Mouse (Mus musculus) C2C12 (cell line): ENCODE measurements around the gene Rnf186. TPM values are rescaled to one million over a fixed set of nuclear protein-coding genes. Genes with fewer than 3 reads are reported as not detected.

Experiments used
- H3K27me3 ChIP-seq: one replicate; pipeline ENCODE4 v1.6.1; 2011; ENCODE audit not compliant: control insufficient read depth, insufficient read depth, insufficient read length
- H3K36me3 ChIP-seq: one replicate; pipeline ENCODE4 v1.6.1; 2011; ENCODE audit not compliant: control insufficient read depth, insufficient read depth
- H3K4me3 ChIP-seq: one replicate; pipeline ENCODE4 v1.5.1; 2011; ENCODE audit warnings: mild to moderate bottlenecking, control low read depth; ENCODE audit not compliant: poor library complexity, insufficient read depth, severe bottlenecking
- H3K79me2 ChIP-seq: one replicate; pipeline ENCODE4 v1.6.1; 2011; ENCODE audit not compliant: control insufficient read depth, insufficient read depth
- H3K79me3 ChIP-seq: one replicate; pipeline ENCODE4 v1.6.1; 2011; ENCODE audit warnings: low read depth, control low read depth
- H3ac ChIP-seq: one replicate; pipeline ENCODE3; 2011; ENCODE audit warnings: low read depth; ENCODE audit not compliant: control insufficient read depth, insufficient read length
- CEBPB ChIP-seq: IDR thresholded peaks from one replicate; pipeline ENCODE4 v1.6.1; 2011; ENCODE audit warnings: low read depth, mild to moderate bottlenecking, control low read depth, moderate library complexity
- CTCF ChIP-seq: IDR thresholded peaks from one replicate; pipeline ENCODE4 v1.5.1; 2011; ENCODE audit not compliant: control insufficient read depth, insufficient read depth, insufficient read length
- FOSL1 ChIP-seq: IDR thresholded peaks from one replicate; pipeline ENCODE4 v1.8.0; 2011; ENCODE audit warnings: mild to moderate bottlenecking, low read length; ENCODE audit not compliant: poor library complexity, insufficient read depth, severe bottlenecking
- MAX ChIP-seq: IDR thresholded peaks from one replicate; pipeline ENCODE4 v1.6.1; 2011; ENCODE audit warnings: mild to moderate bottlenecking, control low read depth
- MYOD1 ChIP-seq: IDR thresholded peaks from one replicate; pipeline ENCODE4 v1.6.1; 2011; ENCODE audit warnings: low read depth; ENCODE audit not compliant: control insufficient read depth, insufficient read length
- MYOG ChIP-seq: IDR thresholded peaks from one replicate; pipeline ENCODE4 v1.6.1; 2011; ENCODE audit not compliant: control insufficient read depth, insufficient read length; ENCODE audit errors: extremely low read depth
- USF1 ChIP-seq: IDR thresholded peaks from one replicate; pipeline ENCODE4 v1.6.1; 2011; ENCODE audit warnings: low read depth, mild to moderate bottlenecking, control low read depth, moderate library complexity
- polyA plus RNA-seq: library from polyadenylated mRNA; unstranded; fragments of >200 nt; fragmentation: generic; extraction: Trizol; gene quantifications from one replicate; pipeline ENCODE4 v1.2.1, GENCODE M21; 2012; ENCODE audit warnings: missing spikeins

Gene Rnf186
- polyA plus RNA-seq, 1 experiment, result not detected

DNA sequence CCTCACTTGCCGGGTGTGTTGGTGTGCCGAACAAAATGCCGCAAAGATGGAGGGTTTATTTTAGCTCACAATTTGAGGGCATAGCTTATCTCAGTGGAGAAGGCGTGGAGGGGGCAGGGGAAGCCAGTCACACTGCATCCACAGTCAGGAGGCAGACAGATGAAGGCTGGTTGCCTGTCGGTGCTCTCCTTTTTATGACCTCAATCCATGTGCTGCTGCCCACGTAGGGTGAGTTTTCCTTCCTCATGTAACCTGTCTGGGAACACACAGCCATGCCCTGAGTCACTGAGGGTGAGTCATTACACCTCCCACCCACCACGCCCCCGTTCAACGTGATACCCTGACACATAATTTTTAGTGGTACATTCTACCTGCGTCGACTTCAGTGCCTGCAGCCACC, 31.7 kb downstream of the Rnf186 start:
- TF ChIP-seq MYOD1 (no peak), CEBPB (no peak), USF1 (no peak)
- Histone ChIP-seq H3K27me3 (no peaks in the 10 kb centered on the region), H3K36me3 (no peaks in the 10 kb centered on the region), H3K79me3 (no peaks in the 10 kb centered on the region), H3K4me3 (no peak overlapping the region), H3K79me2 (no peaks in the 10 kb centered on the region), H3ac (no peak overlapping the region)

GRCm38 (mm10) chr4:139001026-139001425, 34.1 kb downstream of the Rnf186 start:
- H3K27me3 ChIP-seq, result peaks cover 5% of the 10 kb centered on the region
- no peaks in the 10 kb centered on the region for H3K36me3 ChIP-seq
- H3K79me2 ChIP-seq, result no peaks in the 10 kb centered on the region
- H3K79me3 ChIP-seq, result no peaks in the 10 kb centered on the region
- H3K4me3 ChIP-seq, result no peak overlapping the region
- TF ChIP-seq CTCF (no peak), USF1 (peak; percentile 48), MYOG (no peak)
- H3ac ChIP-seq, result no peak overlapping the region

GRCm38 (mm10) chr4:139001433-139001832, 34.5 kb downstream of the Rnf186 start:
- peaks cover 9% of the 10 kb centered on the region for H3K27me3 ChIP-seq
- no peak overlapping the region for H3ac ChIP-seq
- no peaks in the 10 kb centered on the region for H3K79me3 ChIP-seq
- TF ChIP-seq USF1, result no peak
- no peak for TF ChIP-seq CEBPB
- no peak for TF ChIP-seq MYOD1
- TF ChIP-seq MAX, result no peak
- TF ChIP-seq FOSL1, result no peak
- no peak for TF ChIP-seq CTCF
- no peaks in the 10 kb centered on the region for H3K36me3 ChIP-seq
- H3K79me2 ChIP-seq, result no peaks in the 10 kb centered on the region
- H3K4me3 ChIP-seq, result no peak overlapping the region

DNA sequence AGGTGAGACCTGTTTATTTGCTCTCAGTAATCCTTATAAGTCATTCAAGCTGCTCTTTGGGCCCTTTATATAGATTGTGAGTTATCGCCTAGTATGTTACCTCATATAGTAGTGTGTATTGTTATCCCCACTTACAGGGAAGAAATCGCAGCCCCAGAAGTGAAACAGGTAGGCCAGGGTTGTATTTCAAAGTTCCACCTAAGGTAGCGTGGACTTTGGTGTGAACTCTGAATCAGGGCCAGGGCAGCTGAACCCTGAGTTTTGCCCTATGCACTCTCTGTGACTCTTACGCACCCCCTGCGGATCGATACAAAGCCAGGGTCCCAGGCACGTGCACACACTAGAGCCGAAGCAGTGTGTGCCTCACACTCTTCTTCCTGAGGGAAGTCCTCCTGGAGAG, 37.2 kb downstream of the Rnf186 start:
- Histone ChIP-seq H3K36me3 (no peaks in the 10 kb centered on the region), H3K4me3 (no peak overlapping the region), H3K79me2 (no peaks in the 10 kb centered on the region), H3K27me3 (peaks cover 17% of the 10 kb centered on the region), H3ac (no peak overlapping the region), H3K79me3 (no peaks in the 10 kb centered on the region)
- TF ChIP-seq MYOG (no peak), MAX (no peak)

- Histone ChIP-seq H3K4me3 (no peak overlapping the region), H3K79me2 (no peaks in the 10 kb centered on the region)
Observed at GRCm38 (mm10) chr4:139005214-139005613, 38.3 kb downstream of the Rnf186 start.

GRCm38 (mm10) chr4:139007353-139007752, 40.4 kb downstream of the Rnf186 start:
- TF ChIP-seq CTCF (no peak), CEBPB (no peak), MAX (no peak), USF1 (no peak), MYOD1 (no peak)
- Histone ChIP-seq H3K79me3 (no peaks in the 10 kb centered on the region), H3K4me3 (no peak overlapping the region), H3K27me3 (peaks cover 20% of the 10 kb centered on the region), H3K79me2 (no peaks in the 10 kb centered on the region), H3ac (no peak overlapping the region), H3K36me3 (no peaks in the 10 kb centered on the region)

More at GRCm38 (mm10) chr4:139005214-139005613, 38.3 kb downstream of the Rnf186 start:
- Histone ChIP-seq H3K27me3 (peaks cover 17% of the 10 kb centered on the region), H3K36me3 (no peaks in the 10 kb centered on the region), H3K79me3 (no peaks in the 10 kb centered on the region), H3ac (no peak overlapping the region)
- TF ChIP-seq USF1, result no peak
- TF ChIP-seq MYOG, result no peak
- TF ChIP-seq MAX, result no peak
- no peak for TF ChIP-seq CTCF
- TF ChIP-seq FOSL1, result no peak
- TF ChIP-seq MYOD1, result no peak
- TF ChIP-seq CEBPB, result no peak
